Mouse (Mus musculus) bone marrow macrophage, adult 2 months (primary cell): ENCODE results near the gene B4galnt1.

Experiments
- CTCF ChIP-seq: IDR thresholded peaks from 2 replicates; pipeline ENCODE4 v1.5.1; 2012; ENCODE audit warnings: low read depth, mild to moderate bottlenecking, low read length, moderate library complexity
- POLR2A ChIP-seq: IDR thresholded peaks from 2 replicates; pipeline ENCODE4 v1.6.1; 2012; ENCODE audit warnings: mild to moderate bottlenecking, low read depth, low read length, borderline replicate concordance

- TF ChIP-seq CTCF (no peak), POLR2A (no peak)
These were observed 11.7 kb upstream of the B4galnt1 start for GRCm38 (mm10) chr10:127153323-127153722.
